Mouse (Mus musculus): Measurements from ENCODE around the gene Rnf130. TPM values are rescaled to one million over a fixed set of nuclear protein-coding genes. Genes with fewer than 3 reads are reported as not detected.
A peak's percentile ranks its signal among the peaks of the same experiment; 100 is the strongest.

Gene Rnf130
- polyA plus RNA-seq, 1 experiment from 2014 or later, result 14.7 TPM

GRCm38 (mm10) chr11:50017511-50017910, 7.6 kb upstream of the Rnf130 start:
- no peak overlapping the region for H3K27ac ChIP-seq (ENCODE audit: low read length)
- no peak overlapping the region for H3K4me2 ChIP-seq (ENCODE audit: low read depth, low read length)
- 71% methylated on average over 7 of the region's 7 CpGs for WGBS
- no peaks in the 10 kb centered on the region for H3K9me3 ChIP-seq (ENCODE audit: control insufficient read depth, low read length)
- ATAC-seq, result no peak
- H3K27me3 ChIP-seq (replicated peaks; ENCODE audit: control insufficient read depth, insufficient read depth, low read length), result no peaks in the 10 kb centered on the region
- H3K4me3 ChIP-seq (ENCODE audit: low read length), result no peak overlapping the region
- no peaks in the 10 kb centered on the region for H3K36me3 ChIP-seq (ENCODE audit: control insufficient read depth, insufficient read depth, low read length)
- H3K9ac ChIP-seq (ENCODE audit: low read depth, low read length), result no peak overlapping the region
- no peaks in the 10 kb centered on the region for H3K4me1 ChIP-seq (ENCODE audit: control insufficient read depth, insufficient read depth, low read length)

DNA sequence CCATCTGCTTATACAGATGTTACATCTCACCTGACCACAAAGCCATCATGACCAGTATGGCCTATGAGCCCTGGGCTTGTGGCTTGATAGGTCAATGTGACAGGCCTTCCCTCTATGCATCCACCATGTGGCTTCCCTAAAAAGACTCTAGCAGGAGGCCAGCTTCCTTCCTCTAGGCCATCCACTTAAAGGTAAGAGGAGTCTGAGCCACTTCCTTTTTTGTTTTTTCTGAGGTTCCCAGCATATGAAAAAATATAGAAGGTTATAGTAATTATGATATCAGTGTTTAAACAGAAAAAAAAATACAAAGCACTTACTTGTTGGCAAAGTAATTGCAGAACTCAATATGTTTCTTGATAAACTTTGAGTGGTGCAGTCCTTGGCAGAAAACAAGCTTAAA, 6.3 kb upstream of the Rnf130 start:
- no peak overlapping the region for H3K27ac ChIP-seq (ENCODE audit: low read length)
- no peaks in the 10 kb centered on the region for H3K9me3 ChIP-seq (ENCODE audit: control insufficient read depth, low read length)
- H3K4me3 ChIP-seq (ENCODE audit: low read length), result no peak overlapping the region
- no peaks in the 10 kb centered on the region for H3K4me1 ChIP-seq (ENCODE audit: control insufficient read depth, insufficient read depth, low read length)
- ATAC-seq, result no peak
- no peak overlapping the region for H3K4me2 ChIP-seq (ENCODE audit: low read depth, low read length)
- H3K36me3 ChIP-seq (ENCODE audit: control insufficient read depth, insufficient read depth, low read length), result no peaks in the 10 kb centered on the region
- H3K9ac ChIP-seq (ENCODE audit: low read depth, low read length), result no peak overlapping the region
- H3K27me3 ChIP-seq (replicated peaks; ENCODE audit: control insufficient read depth, insufficient read depth, low read length), result no peaks in the 10 kb centered on the region

- Histone ChIP-seq H3K9ac (ENCODE audit: low read depth, low read length) (no peak overlapping the region), H3K27ac (ENCODE audit: low read length) (no peak overlapping the region), H3K4me3 (ENCODE audit: low read length) (no peak overlapping the region), H3K4me2 (ENCODE audit: low read depth, low read length) (no peak overlapping the region), H3K4me1 (ENCODE audit: control insufficient read depth, insufficient read depth, low read length) (peaks cover 7% of the 10 kb centered on the region; the same call in 1 of the 2 replicates), H3K27me3 (replicated peaks; ENCODE audit: control insufficient read depth, insufficient read depth, low read length) (no peaks in the 10 kb centered on the region), H3K9me3 (ENCODE audit: control insufficient read depth, low read length) (no peaks in the 10 kb centered on the region), H3K36me3 (ENCODE audit: control insufficient read depth, insufficient read depth, low read length) (no peaks in the 10 kb centered on the region)
- no peak for ATAC-seq
- WGBS, result 71% methylated on average over 3 of the region's 3 CpGs
Observed at GRCm38 (mm10) chr11:50022085-50022484, 3.1 kb upstream of the Rnf130 start.

DNA sequence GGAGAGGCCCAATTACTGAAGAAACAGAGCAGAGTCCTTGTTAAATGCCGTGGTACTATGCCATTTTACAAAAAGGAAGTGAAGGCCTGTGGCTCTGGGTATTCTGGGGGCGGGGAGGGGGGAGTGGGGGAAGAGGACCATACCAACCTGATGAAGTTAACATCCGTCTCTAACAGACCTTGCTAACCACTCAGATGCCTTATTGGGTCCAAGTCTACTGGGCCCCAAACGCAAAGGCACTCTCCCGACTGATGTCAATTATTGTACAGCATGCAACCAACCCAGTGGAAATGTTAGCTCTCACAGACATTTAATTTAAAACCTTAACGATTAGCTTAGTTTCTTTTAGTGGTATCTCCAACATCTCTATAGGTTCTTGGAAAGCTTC, 707 bp upstream of the Rnf130 start:
- ATAC-seq, result peak; percentile 5; the same call in 1 of the 2 replicates
- H3K27ac ChIP-seq (ENCODE audit: low read length), result no peak overlapping the region
- H3K27me3 ChIP-seq (replicated peaks; ENCODE audit: control insufficient read depth, insufficient read depth, low read length), result no peaks in the 10 kb centered on the region
- no peaks in the 10 kb centered on the region for H3K36me3 ChIP-seq (ENCODE audit: control insufficient read depth, insufficient read depth, low read length)
- H3K4me1 ChIP-seq (ENCODE audit: control insufficient read depth, insufficient read depth, low read length), result peaks cover 7% of the 10 kb centered on the region; the same call in 1 of the 2 replicates
- WGBS, result 58% methylated on average over 6 of the region's 6 CpGs
- H3K4me3 ChIP-seq (ENCODE audit: low read length), result peak overlapping the region; percentile 92
- H3K9ac ChIP-seq (ENCODE audit: low read depth, low read length), result peak overlapping the region; percentile 93; the same call in 1 of the 2 replicates
- no peaks in the 10 kb centered on the region for H3K9me3 ChIP-seq (ENCODE audit: control insufficient read depth, low read length)
- H3K4me2 ChIP-seq (ENCODE audit: low read depth, low read length), result peak overlapping the region; percentile 92

GRCm38 (mm10) chr11:50025721-50026520, 775 bp downstream of the Rnf130 start:
- peak overlapping the region; percentile 50 for H3K27ac ChIP-seq (ENCODE audit: low read length)
- H3K9me3 ChIP-seq (ENCODE audit: control insufficient read depth, low read length), result no peaks in the 10 kb centered on the region
- peak overlapping the region; percentile 93 for H3K9ac ChIP-seq (ENCODE audit: low read depth, low read length)
- WGBS, result 5% methylated on average over 24 of the region's 24 CpGs
- H3K4me2 ChIP-seq (ENCODE audit: low read depth, low read length), result peak overlapping the region; percentile 92
- no peak; the same call in 1 of the 2 replicates for ATAC-seq
- no peaks in the 10 kb centered on the region for H3K36me3 ChIP-seq (ENCODE audit: control insufficient read depth, insufficient read depth, low read length)
- no peaks in the 10 kb centered on the region for H3K27me3 ChIP-seq (replicated peaks; ENCODE audit: control insufficient read depth, insufficient read depth, low read length)
- H3K4me1 ChIP-seq (ENCODE audit: control insufficient read depth, insufficient read depth, low read length), result peaks cover 7% of the 10 kb centered on the region; the same call in 1 of the 2 replicates
- H3K4me3 ChIP-seq (ENCODE audit: low read length), result peak overlapping the region; percentile 92

DNA sequence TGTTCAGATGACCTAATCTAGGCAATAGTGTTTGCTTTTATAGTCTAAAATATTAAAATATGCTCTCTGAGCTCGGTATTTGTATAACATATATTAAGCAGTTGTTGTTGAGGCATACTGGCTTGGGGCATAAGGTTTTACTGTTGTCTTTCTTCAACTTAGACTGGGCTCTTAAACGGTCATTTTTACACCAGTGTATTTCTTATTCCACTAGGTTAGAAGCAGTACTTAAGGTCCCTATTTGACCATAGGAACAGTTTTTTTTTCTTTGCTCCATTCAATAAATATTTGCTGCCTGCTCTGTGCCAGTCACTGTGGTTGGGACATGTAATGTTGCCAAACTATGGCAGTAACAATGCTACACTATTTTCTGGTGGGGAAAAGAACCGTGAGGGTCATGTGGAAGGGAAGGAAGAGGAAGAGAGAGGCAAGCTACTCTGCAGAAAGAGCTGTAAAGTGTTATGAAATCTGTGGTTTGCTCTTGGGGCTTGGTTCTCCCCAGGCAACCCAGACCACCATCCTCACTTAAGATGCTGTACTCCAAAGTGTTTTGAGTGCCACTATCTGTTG, 1.5 kb downstream of the Rnf130 start:
- 32% methylated on average over 3 of the region's 3 CpGs for WGBS

DNA sequence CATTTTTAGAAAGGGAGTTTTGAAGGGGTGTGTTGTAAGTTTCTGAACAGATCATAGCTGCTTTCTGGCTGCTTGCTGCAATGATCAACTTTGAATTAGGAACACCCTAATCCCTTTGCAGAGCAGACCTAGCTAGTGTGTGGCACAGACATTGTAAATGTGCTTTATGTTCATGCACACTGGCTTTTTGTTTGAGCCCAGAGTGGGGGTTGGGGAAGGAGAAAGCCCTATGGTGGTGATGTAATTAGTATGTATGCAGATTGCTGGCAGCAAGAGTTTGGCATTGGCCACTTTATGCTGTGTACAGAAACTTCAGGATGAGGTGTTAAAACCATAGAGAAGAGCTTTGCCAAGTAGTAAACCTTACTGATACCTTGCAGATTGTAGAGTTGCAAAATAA, 3.3 kb downstream of the Rnf130 start:
- no peak for ATAC-seq
- Histone ChIP-seq H3K4me1 (ENCODE audit: control insufficient read depth, insufficient read depth, low read length) (peaks cover 7% of the 10 kb centered on the region; the same call in 1 of the 2 replicates), H3K36me3 (ENCODE audit: control insufficient read depth, insufficient read depth, low read length) (no peaks in the 10 kb centered on the region), H3K27me3 (replicated peaks; ENCODE audit: control insufficient read depth, insufficient read depth, low read length) (no peaks in the 10 kb centered on the region), H3K9me3 (ENCODE audit: control insufficient read depth, low read length) (no peaks in the 10 kb centered on the region), H3K4me2 (ENCODE audit: low read depth, low read length) (no peak overlapping the region), H3K4me3 (ENCODE audit: low read length) (no peak overlapping the region), H3K9ac (ENCODE audit: low read depth, low read length) (no peak overlapping the region), H3K27ac (ENCODE audit: low read length) (no peak overlapping the region)

More for the DNA sequence above, 1.5 kb downstream of the Rnf130 start:
- H3K27ac ChIP-seq (ENCODE audit: low read length), result no peak overlapping the region
- H3K27me3 ChIP-seq (replicated peaks; ENCODE audit: control insufficient read depth, insufficient read depth, low read length), result no peaks in the 10 kb centered on the region
- no peaks in the 10 kb centered on the region for H3K9me3 ChIP-seq (ENCODE audit: control insufficient read depth, low read length)
- peak overlapping the region; percentile 92 for H3K4me3 ChIP-seq (ENCODE audit: low read length)
- H3K4me2 ChIP-seq (ENCODE audit: low read depth, low read length), result peak overlapping the region; percentile 92; the same call in 1 of the 2 replicates
- H3K36me3 ChIP-seq (ENCODE audit: control insufficient read depth, insufficient read depth, low read length), result no peaks in the 10 kb centered on the region
- no peak overlapping the region for H3K9ac ChIP-seq (ENCODE audit: low read depth, low read length)
- ATAC-seq, result no peak
- H3K4me1 ChIP-seq (ENCODE audit: control insufficient read depth, insufficient read depth, low read length), result peaks cover 7% of the 10 kb centered on the region; the same call in 1 of the 2 replicates

GRCm38 (mm10) chr11:50034155-50034554, 9.0 kb downstream of the Rnf130 start:
- H3K36me3 ChIP-seq (ENCODE audit: control insufficient read depth, insufficient read depth, low read length), result no peaks in the 10 kb centered on the region
- no peak overlapping the region for H3K27ac ChIP-seq (ENCODE audit: low read length)
- no peaks in the 10 kb centered on the region for H3K27me3 ChIP-seq (replicated peaks; ENCODE audit: control insufficient read depth, insufficient read depth, low read length)
- H3K4me1 ChIP-seq (ENCODE audit: control insufficient read depth, insufficient read depth, low read length), result no peaks in the 10 kb centered on the region
- no peaks in the 10 kb centered on the region for H3K9me3 ChIP-seq (ENCODE audit: control insufficient read depth, low read length)
- no peak overlapping the region for H3K4me3 ChIP-seq (ENCODE audit: low read length)
- no peak for ATAC-seq
- H3K9ac ChIP-seq (ENCODE audit: low read depth, low read length), result no peak overlapping the region
- no peak overlapping the region for H3K4me2 ChIP-seq (ENCODE audit: low read depth, low read length)

DNA sequence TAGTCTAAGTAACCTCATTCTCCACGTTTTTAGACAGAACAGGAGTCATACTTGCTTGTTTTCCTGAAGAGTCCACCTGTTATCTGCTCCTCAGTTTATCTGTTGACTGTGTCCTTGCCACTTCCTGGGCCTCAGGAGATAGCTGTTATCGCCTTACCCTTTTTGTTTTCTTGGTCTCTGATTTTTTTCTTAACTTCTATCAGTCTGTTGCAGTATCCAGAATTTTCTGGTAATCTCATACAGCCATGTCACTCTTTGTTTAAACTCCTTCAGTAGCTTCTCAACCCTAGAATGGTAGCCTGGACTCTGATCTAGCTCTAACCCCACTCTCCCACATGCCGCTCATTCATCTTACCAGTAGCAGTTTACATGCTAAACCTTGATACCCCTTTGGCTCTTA, 10.6 kb downstream of the Rnf130 start:
- Histone ChIP-seq H3K9ac (ENCODE audit: low read depth, low read length) (no peak overlapping the region), H3K36me3 (ENCODE audit: control insufficient read depth, insufficient read depth, low read length) (no peaks in the 10 kb centered on the region), H3K27me3 (replicated peaks; ENCODE audit: control insufficient read depth, insufficient read depth, low read length) (no peaks in the 10 kb centered on the region), H3K27ac (ENCODE audit: low read length) (no peak overlapping the region), H3K4me3 (ENCODE audit: low read length) (no peak overlapping the region), H3K4me1 (ENCODE audit: control insufficient read depth, insufficient read depth, low read length) (no peaks in the 10 kb centered on the region), H3K9me3 (ENCODE audit: control insufficient read depth, low read length) (no peaks in the 10 kb centered on the region), H3K4me2 (ENCODE audit: low read depth, low read length) (no peak overlapping the region)
- 70% methylated on average over 3 of the region's 3 CpGs for WGBS
- no peak for ATAC-seq
